Mouse (Mus musculus): ENCODE results near the gene Serinc3. TPM values are rescaled to one million over a fixed set of nuclear protein-coding genes. Genes with fewer than 3 reads are reported as not detected.
"Not testable (repeated sequence)": the region's sequence is repeated elsewhere in the genome, so short reads cannot be mapped to it uniquely, and the experiment has no call there.

Gene Serinc3
- polyA plus RNA-seq, 3 experiments from 2014 or later = 124 to 178 (median 145) TPM

GRCm38 (mm10) chr2:163662698-163663221 is 17.8 kb upstream of the Serinc3 start:
- ATAC-seq = no peak

- ATAC-seq = no peak
Observed at GRCm38 (mm10) chr2:163662076-163662475, 17.1 kb upstream of the Serinc3 start.

- ATAC-seq = no peak
Observed at GRCm38 (mm10) chr2:163661371-163661850, 16.5 kb upstream of the Serinc3 start.

- no peak for ATAC-seq
Observed at GRCm38 (mm10) chr2:163660103-163660701, 15.3 kb upstream of the Serinc3 start.

GRCm38 (mm10) chr2:163659431-163659830 is 14.5 kb upstream of the Serinc3 start:
- no peak for ATAC-seq

- ATAC-seq = no peak
Observed at GRCm38 (mm10) chr2:163658941-163659340, 14.0 kb upstream of the Serinc3 start.

GRCm38 (mm10) chr2:163657975-163658886 is 13.3 kb upstream of the Serinc3 start, which contains the start of gene Pkig:
Gene Pkig (plus strand): TSS chr2:163658386.
- ATAC-seq = peak; percentile 89

- no peak for ATAC-seq
Observed at GRCm38 (mm10) chr2:163657486-163657885, 12.6 kb upstream of the Serinc3 start.

GRCm38 (mm10) chr2:163655699-163656098 is 10.8 kb upstream of the Serinc3 start:
- not testable (repeated sequence) for ATAC-seq

- no peak for ATAC-seq
Observed at GRCm38 (mm10) chr2:163646461-163647080, 1.6 kb upstream of the Serinc3 start.

- ATAC-seq = no peak
Observed at GRCm38 (mm10) chr2:163645700-163646460, 949 bp upstream of the Serinc3 start.

- ATAC-seq = no peak
Observed at GRCm38 (mm10) chr2:163644047-163644446, 884 bp downstream of the Serinc3 start.

- ATAC-seq = no peak
Observed at GRCm38 (mm10) chr2:163643576-163643971, 1.4 kb downstream of the Serinc3 start.

GRCm38 (mm10) chr2:163642685-163643575 is 2.0 kb downstream of the Serinc3 start:
- ATAC-seq = peak; percentile 50

- ATAC-seq = no peak
Observed at GRCm38 (mm10) chr2:163641681-163642080, 3.2 kb downstream of the Serinc3 start.

- no peak for ATAC-seq
Observed at GRCm38 (mm10) chr2:163640493-163640892, 4.4 kb downstream of the Serinc3 start.

- ATAC-seq = no peak
Observed at GRCm38 (mm10) chr2:163637655-163638266, 7.2 kb downstream of the Serinc3 start.

- ATAC-seq = no peak
Observed at GRCm38 (mm10) chr2:163636057-163636456, 8.9 kb downstream of the Serinc3 start.

GRCm38 (mm10) chr2:163634211-163634610 is 10.7 kb downstream of the Serinc3 start:
- ATAC-seq = no peak

- no peak for ATAC-seq
Observed at GRCm38 (mm10) chr2:163631715-163632114, 13.2 kb downstream of the Serinc3 start.

- no peak for ATAC-seq
Observed at GRCm38 (mm10) chr2:163631223-163631622, 13.7 kb downstream of the Serinc3 start.

All from inflammation-experienced regulatory T-cells, adult 6 months (primary cell).